Mouse (Mus musculus): ENCODE measurements around the gene Otogl. TPM values are rescaled to one million over a fixed set of nuclear protein-coding genes. Genes with fewer than 3 reads are reported as not detected.
"Not testable (repeated sequence)": the region's sequence is repeated elsewhere in the genome, so short reads cannot be mapped to it uniquely, and the experiment has no call there.

Gene Otogl
- polyA plus RNA-seq, 1 experiment, result 0.10 TPM

- H3K4me1 ChIP-seq (ENCODE audit: control insufficient read depth, insufficient read depth, low read length), result no peaks in the 10 kb centered on the region
- TF ChIP-seq CTCF (IDR thresholded peaks at IDR 0.05; ENCODE audit: extremely low read depth, insufficient read depth, low read length) (no peak), POLR2A (IDR thresholded peaks at IDR 0.05; ENCODE audit: extremely low read depth, insufficient read depth, low read length) (no peak)
- H3K27ac ChIP-seq (ENCODE audit: insufficient read depth, low read length), result no peak overlapping the region
These were observed 67.0 kb downstream of the Otogl start for GRCm38 (mm10) chr10:107844906-107845305.

DNA sequence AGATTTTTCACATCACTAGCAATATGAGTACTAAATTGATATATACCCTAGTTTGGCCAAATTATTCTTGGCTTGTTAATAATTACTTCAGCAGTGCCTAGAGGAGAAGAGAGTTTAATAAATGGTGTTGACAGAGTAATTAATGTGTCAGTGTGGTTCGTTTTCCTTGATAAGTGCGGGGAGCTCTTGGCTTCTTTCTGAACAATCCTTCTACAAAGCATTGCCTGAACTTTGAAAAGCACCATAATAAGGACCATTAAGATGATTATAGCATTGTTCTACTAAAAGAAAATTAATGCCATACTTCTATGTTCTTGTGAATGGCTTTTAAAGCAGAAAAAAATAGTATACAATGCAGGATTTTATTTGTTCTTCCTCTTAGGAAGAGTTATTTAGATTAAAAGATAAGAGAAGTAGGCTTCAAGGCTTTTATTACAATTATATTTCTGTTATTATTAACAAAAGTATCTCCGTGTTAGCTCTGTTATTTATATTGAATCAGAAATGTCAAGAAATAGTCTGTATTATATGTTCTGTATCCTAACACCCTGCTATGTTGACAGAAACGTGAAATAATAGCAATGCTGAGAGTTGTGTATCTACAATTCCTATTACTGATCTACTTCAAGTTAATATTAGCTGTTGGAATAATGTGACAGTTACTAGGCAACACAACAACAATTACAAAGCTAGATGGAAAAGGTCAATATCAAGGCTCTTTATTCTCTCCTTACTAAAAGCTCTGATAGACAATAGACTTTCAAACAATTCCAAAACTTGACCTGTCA is 77.3 kb downstream of the Otogl start:
- Histone ChIP-seq H3K4me3 (ENCODE audit: insufficient read depth, low read length) (no peak overlapping the region), H3K27ac (ENCODE audit: insufficient read depth, low read length) (no peak overlapping the region), H3K4me1 (ENCODE audit: control insufficient read depth, insufficient read depth, low read length) (no peaks in the 10 kb centered on the region)
- no peak for TF ChIP-seq CTCF (IDR thresholded peaks at IDR 0.05; ENCODE audit: extremely low read depth, insufficient read depth, low read length)
- no peak for TF ChIP-seq POLR2A (IDR thresholded peaks at IDR 0.05; ENCODE audit: extremely low read depth, insufficient read depth, low read length)

More at GRCm38 (mm10) chr10:107844906-107845305, 67.0 kb downstream of the Otogl start:
- no peak overlapping the region for H3K4me3 ChIP-seq (ENCODE audit: insufficient read depth, low read length)

DNA sequence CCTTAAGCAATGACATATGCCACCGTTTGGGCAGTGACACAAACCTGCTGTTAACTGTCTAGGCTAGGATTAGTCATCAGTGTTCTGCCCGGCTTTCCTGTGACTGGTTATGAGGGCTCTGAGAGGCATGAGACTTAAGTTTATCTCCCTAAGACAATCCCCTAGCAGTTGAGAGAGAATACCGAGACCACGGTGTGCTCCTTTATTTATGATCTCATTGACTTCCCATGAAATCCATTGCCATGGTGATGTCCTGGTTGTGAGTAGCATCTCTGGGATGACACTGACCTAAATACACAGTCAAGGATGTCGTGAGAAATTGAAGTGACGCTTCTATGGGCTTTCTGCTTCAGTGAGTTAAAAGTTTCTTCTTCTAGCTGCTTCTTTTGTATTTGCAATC is 82.8 kb downstream of the Otogl start:
- no peak for TF ChIP-seq POLR2A (IDR thresholded peaks at IDR 0.05; ENCODE audit: extremely low read depth, insufficient read depth, low read length)
- no peak for TF ChIP-seq CTCF (IDR thresholded peaks at IDR 0.05; ENCODE audit: extremely low read depth, insufficient read depth, low read length)
- Histone ChIP-seq H3K4me3 (ENCODE audit: insufficient read depth, low read length) (no peak overlapping the region), H3K27ac (ENCODE audit: insufficient read depth, low read length) (no peak overlapping the region), H3K4me1 (ENCODE audit: control insufficient read depth, insufficient read depth, low read length) (no peaks in the 10 kb centered on the region)

DNA sequence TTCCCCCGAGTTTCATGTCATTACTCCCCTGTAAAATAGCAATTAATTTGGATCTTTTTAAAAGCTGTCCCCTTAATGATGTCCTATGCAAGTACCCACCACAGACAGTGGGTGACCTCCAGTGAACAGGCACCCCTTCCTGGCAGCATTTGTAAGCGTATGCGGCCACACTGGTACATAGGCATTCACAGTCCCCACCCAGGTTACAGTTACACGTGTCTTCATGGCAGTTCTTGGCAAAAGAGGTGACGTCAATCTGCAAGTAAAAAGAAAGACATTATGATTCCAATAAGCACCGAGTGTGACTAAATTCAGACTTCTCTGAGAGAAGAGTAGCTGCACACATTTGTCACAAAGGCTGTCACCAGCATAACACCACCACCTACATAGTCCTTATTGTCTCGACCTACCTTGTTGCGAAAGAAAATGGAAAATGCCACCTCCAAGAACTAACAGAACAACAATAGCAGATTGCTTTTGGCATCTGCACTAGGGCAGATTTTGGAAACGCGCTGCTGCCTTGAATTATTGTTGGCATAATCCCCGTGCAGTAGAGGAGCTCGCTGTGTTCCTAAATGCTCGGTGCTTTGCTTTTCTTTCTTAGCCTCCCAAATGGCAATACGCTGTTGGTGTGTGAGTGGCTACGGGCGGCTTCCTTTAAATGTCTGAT is 98.0 kb downstream of the Otogl start:
- TF ChIP-seq CTCF (IDR thresholded peaks at IDR 0.05; ENCODE audit: extremely low read depth, insufficient read depth, low read length) (no peak), POLR2A (IDR thresholded peaks at IDR 0.05; ENCODE audit: extremely low read depth, insufficient read depth, low read length) (no peak)
- Histone ChIP-seq H3K4me3 (ENCODE audit: insufficient read depth, low read length) (peak overlapping the region; percentile 26), H3K4me1 (ENCODE audit: control insufficient read depth, insufficient read depth, low read length) (no peaks in the 10 kb centered on the region), H3K27ac (ENCODE audit: insufficient read depth, low read length) (no peak overlapping the region)

GRCm38 (mm10) chr10:107810649-107811398 is 101.1 kb downstream of the Otogl start:
- Histone ChIP-seq H3K27ac (ENCODE audit: insufficient read depth, low read length) (no peak overlapping the region), H3K4me1 (ENCODE audit: control insufficient read depth, insufficient read depth, low read length) (no peaks in the 10 kb centered on the region), H3K4me3 (ENCODE audit: insufficient read depth, low read length) (no peak overlapping the region)
- TF ChIP-seq POLR2A (IDR thresholded peaks at IDR 0.05; ENCODE audit: extremely low read depth, insufficient read depth, low read length), result no peak
- TF ChIP-seq CTCF (IDR thresholded peaks at IDR 0.05; ENCODE audit: extremely low read depth, insufficient read depth, low read length), result no peak

DNA sequence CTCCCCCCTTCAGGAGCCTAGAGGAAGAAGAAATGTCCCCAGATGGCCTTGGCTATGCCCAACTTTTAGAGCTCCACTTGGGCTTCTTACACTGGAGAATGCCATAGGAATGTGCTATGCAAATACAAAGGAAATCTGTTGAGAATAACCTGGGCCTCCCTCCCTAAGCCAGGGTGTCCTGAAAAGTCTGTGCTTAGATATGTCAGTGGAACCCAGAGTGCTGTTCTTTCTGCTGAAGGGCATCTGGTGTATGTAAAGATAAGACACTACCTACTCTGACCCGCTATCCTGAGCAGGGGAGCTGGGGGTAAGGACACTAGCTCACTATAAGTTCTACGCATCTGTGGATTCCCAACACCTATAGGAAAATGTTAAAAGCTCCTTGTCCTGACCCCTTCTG is 106.7 kb downstream of the Otogl start:
- no peak overlapping the region for H3K27ac ChIP-seq (ENCODE audit: insufficient read depth, low read length)
- H3K4me3 ChIP-seq (ENCODE audit: insufficient read depth, low read length), result no peak overlapping the region
- TF ChIP-seq POLR2A (IDR thresholded peaks at IDR 0.05; ENCODE audit: extremely low read depth, insufficient read depth, low read length) (no peak), CTCF (IDR thresholded peaks at IDR 0.05; ENCODE audit: extremely low read depth, insufficient read depth, low read length) (no peak)
- no peaks in the 10 kb centered on the region for H3K4me1 ChIP-seq (ENCODE audit: control insufficient read depth, insufficient read depth, low read length)

- not testable (repeated sequence) for H3K27ac ChIP-seq (ENCODE audit: insufficient read depth, low read length); H3K4me1 ChIP-seq (ENCODE audit: control insufficient read depth, insufficient read depth, low read length); H3K4me3 ChIP-seq (ENCODE audit: insufficient read depth, low read length)
These were observed 107.6 kb downstream of the Otogl start for GRCm38 (mm10) chr10:107804285-107804684.

DNA sequence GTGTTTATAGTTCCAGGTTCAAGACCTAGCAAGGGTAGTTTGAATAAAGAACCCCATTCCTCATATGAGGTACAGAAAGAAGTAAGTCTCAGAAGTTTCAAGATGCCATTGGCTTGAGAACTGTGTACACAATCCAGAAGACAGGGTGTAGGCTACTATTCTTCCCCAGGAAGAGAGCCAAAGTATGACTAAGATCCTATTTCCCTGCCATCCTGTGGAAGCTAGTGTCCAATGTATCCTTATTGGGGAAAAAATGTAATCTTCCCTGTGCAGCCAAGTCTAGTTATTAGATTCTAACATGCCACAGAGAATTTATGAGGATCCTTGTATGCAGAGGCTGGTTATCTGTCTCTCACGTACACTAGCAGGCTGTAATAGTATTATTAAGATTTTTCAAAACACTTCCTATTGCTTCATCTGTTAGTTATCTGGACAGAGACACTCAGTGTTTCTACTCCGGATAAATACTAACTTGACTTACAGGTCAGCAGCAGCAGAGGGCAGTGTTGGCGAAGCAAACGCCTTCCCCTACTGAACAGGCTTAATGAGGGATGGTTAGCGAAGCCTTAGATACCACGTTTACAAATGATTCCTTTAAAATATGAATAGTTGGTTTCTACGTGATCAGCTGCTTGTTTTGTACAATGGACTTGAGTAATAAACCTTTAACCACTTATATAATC is 112.1 kb downstream of the Otogl start:
- TF ChIP-seq CTCF (IDR thresholded peaks at IDR 0.05; ENCODE audit: extremely low read depth, insufficient read depth, low read length) (peak; percentile 88), POLR2A (IDR thresholded peaks at IDR 0.05; ENCODE audit: extremely low read depth, insufficient read depth, low read length) (no peak)
- Histone ChIP-seq H3K4me3 (ENCODE audit: insufficient read depth, low read length) (no peak overlapping the region), H3K4me1 (ENCODE audit: control insufficient read depth, insufficient read depth, low read length) (no peaks in the 10 kb centered on the region)

More for the DNA sequence above, 112.1 kb downstream of the Otogl start:
- H3K27ac ChIP-seq (ENCODE audit: insufficient read depth, low read length), result no peak overlapping the region

All from cortical plate, adult 2 months (tissue).